Mouse (Mus musculus): Measurements from ENCODE around the gene Dedd. TPM values are rescaled to one million over a fixed set of nuclear protein-coding genes. Genes with fewer than 3 reads are reported as not detected.

Gene Dedd
- 56.6 and 57.3 TPM in 2 replicates for polyA plus RNA-seq (2015; fragmentation: Nextera tagmentation; extraction: Ambion mirVana)

GRCm38 (mm10) chr1:171328839-171329432 is at the start of gene Dedd:
Dedd (plus strand) TSS chr1:171329145.
- H3K4me1 ChIP-seq, result peaks cover 55% of the 10 kb centered on the region
- WGBS, result 0% methylated on average over 42 of the region's 48 CpGs

DNA sequence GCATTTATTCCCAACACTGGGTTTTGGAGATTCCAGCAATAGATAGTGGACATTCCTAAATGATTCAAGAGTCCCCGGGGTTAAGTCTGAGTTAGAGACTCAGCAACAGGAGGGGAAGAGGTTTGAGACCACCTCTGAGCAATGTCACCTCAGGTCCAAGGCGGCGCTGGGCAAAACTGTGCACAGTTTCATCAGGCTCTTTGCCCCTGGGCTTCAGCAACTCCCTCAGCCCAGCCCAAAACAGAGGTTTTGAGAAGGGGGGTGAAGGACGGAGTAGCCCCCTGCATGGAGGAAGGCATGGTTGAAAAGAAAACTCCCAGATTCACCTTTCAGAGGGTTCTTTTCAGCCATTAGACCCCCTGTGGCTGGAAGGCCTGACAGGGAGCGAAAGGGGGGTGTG is 49.2 kb upstream of the Dedd start:
- Histone ChIP-seq H3K4me3 (peak overlapping the region; percentile 55), H3K36me3 (peaks cover 52% of the 10 kb centered on the region), H3K27me3 (no peaks in the 10 kb centered on the region), H3K27ac (replicated peaks) (no peak overlapping the region), H3K4me2 (replicated peaks) (peak overlapping the region; percentile 80), H3K4me1 (peaks cover 25% of the 10 kb centered on the region), H3K9ac (replicated peaks) (peak overlapping the region; percentile 60; the same call in 1 of the 2 replicates), H3K9me3 (no peaks in the 10 kb centered on the region)
- 67% methylated on average over 5 of the region's 5 CpGs for WGBS
- no peak for ATAC-seq (replicated peaks)

More at GRCm38 (mm10) chr1:171328839-171329432, at the start of gene Dedd:
- peak within 1 kb of the TSS; percentile 82 for H3K4me2 ChIP-seq (replicated peaks)
- peak within 1 kb of the TSS; percentile 95 for H3K4me3 ChIP-seq
- H3K27ac ChIP-seq (replicated peaks), result peak within 1 kb of the TSS; percentile 99
- peaks cover 8% of the 10 kb centered on the region; the same call in 1 of the 2 replicates for H3K36me3 ChIP-seq
- peak; percentile 98 for ATAC-seq (replicated peaks)
- peak within 1 kb of the TSS; percentile 97 for H3K9ac ChIP-seq (replicated peaks)
- no peaks in the 10 kb centered on the region for H3K9me3 ChIP-seq
- H3K27me3 ChIP-seq, result no peaks in the 10 kb centered on the region

DNA sequence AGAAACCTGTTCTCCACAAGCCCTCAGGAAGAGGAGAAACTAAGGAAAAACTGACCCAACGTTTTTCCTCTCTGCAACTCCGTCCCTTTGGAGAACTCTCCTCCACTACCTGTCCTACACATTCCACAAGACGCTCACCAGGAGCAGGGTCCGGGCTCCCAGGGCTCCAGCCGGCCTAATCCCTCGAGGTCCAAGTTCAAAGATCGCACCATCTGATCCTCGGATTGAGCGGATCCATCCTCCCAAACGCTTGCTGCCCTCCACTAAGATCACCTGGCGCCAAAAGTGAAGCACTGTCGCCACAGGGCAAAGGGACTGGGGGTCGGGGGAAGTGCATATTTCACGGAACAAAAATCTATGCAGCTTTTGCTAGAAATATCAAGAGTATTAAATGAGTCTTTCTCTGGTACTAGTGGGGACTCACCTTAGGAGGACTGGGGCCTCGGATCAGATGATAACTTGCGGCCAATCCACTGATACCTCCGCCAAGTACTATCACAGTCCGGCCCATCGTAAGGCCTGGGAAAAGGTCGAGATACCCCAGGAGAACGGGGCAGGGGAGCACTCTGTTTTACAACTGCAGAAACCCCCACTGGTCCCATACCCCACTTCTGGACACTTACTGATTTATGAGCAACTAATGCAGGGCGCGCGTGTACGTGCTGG is 48.6 kb upstream of the Dedd start:
- peaks cover 46% of the 10 kb centered on the region for H3K36me3 ChIP-seq
- H3K4me1 ChIP-seq, result peaks cover 28% of the 10 kb centered on the region
- H3K9ac ChIP-seq (replicated peaks), result peak overlapping the region; percentile 60
- H3K9me3 ChIP-seq, result no peaks in the 10 kb centered on the region
- H3K27ac ChIP-seq (replicated peaks), result no peak overlapping the region
- H3K4me3 ChIP-seq, result peak overlapping the region; percentile 55
- 1% methylated on average over 25 of the region's 25 CpGs for WGBS
- H3K4me2 ChIP-seq (replicated peaks), result peak overlapping the region; percentile 80
- ATAC-seq (replicated peaks), result no peak; the same call in 1 of the 2 replicates
- H3K27me3 ChIP-seq, result no peaks in the 10 kb centered on the region

- Histone ChIP-seq H3K27ac (replicated peaks) (peak within 1 kb of the TSS; percentile 79), H3K4me3 (peak within 1 kb of the TSS; percentile 55), H3K9ac (replicated peaks) (peak within 1 kb of the TSS; percentile 60), H3K36me3 (peaks cover 43% of the 10 kb centered on the region), H3K27me3 (no peaks in the 10 kb centered on the region), H3K4me2 (replicated peaks) (peak within 1 kb of the TSS; percentile 80), H3K9me3 (no peaks in the 10 kb centered on the region), H3K4me1 (peaks cover 34% of the 10 kb centered on the region)
- peak; percentile 99 for ATAC-seq (replicated peaks)
- WGBS, result 0% methylated on average over 26 of the region's 26 CpGs
These were observed 47.9 kb upstream of the Dedd start, which contains the start of gene Ppox for GRCm38 (mm10) chr1:171280916-171281527. Ppox (minus strand) TSS chr1:171281186.

- Histone ChIP-seq H3K4me3 (peak overlapping the region; percentile 55), H3K4me1 (peaks cover 39% of the 10 kb centered on the region), H3K4me2 (replicated peaks) (peak overlapping the region; percentile 80), H3K9me3 (no peaks in the 10 kb centered on the region), H3K9ac (replicated peaks) (peak overlapping the region; percentile 45), H3K36me3 (peaks cover 41% of the 10 kb centered on the region), H3K27me3 (no peaks in the 10 kb centered on the region), H3K27ac (replicated peaks) (peak overlapping the region; percentile 79)
- 2% methylated on average over 10 of the region's 10 CpGs for WGBS
- ATAC-seq (replicated peaks), result peak; percentile 41
These were observed 47.4 kb upstream of the Dedd start for GRCm38 (mm10) chr1:171281528-171281923.

DNA sequence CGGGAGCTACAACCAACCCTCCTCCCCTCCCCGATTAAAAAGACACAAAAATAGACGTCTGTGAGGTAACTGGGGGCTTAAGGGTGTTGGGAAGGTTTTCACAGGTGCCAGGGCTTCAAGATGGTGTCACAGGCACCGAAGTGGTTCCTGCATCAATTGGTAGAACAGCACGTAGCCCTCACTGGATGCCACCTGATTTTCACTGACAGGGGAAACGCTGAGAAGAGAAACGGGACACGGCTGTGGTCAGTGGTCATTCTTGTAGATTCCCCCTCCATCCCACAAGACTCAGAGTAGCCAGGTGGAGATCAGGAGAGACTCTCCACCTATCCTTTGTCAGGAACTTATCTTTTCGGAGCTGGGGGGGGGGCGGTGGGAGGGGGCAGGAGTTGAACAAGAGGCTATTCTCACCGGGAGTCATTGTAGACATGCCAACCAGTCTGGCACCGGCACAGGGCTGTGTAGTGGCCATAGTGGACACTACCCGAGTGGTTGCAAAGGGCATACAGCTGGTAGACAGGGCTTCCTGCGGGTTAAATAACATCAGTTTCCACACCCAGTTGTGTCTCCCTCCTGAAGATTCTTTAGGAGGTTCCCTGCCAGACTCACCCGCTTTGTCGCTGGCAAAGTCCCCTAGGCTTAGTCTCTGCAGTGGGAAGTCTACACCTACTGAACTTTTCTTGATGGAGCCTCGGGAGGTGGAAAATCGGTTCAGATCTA is 46.7 kb upstream of the Dedd start:
- H3K27ac ChIP-seq (replicated peaks), result no peak overlapping the region
- peaks cover 46% of the 10 kb centered on the region for H3K4me1 ChIP-seq
- H3K36me3 ChIP-seq, result peaks cover 34% of the 10 kb centered on the region
- H3K9ac ChIP-seq (replicated peaks), result no peak overlapping the region
- H3K4me3 ChIP-seq, result no peak overlapping the region
- H3K27me3 ChIP-seq, result no peaks in the 10 kb centered on the region
- no peak for ATAC-seq (replicated peaks)
- no peak overlapping the region for H3K4me2 ChIP-seq (replicated peaks)
- 76% methylated on average over 18 of the region's 18 CpGs for WGBS
- H3K9me3 ChIP-seq, result no peaks in the 10 kb centered on the region

- WGBS, result 92% methylated on average over 18 of the region's 18 CpGs
- H3K4me3 ChIP-seq, result no peak overlapping the region
- ATAC-seq (replicated peaks), result no peak
- no peak overlapping the region for H3K27ac ChIP-seq (replicated peaks)
- peaks cover 24% of the 10 kb centered on the region for H3K36me3 ChIP-seq
- peaks cover 51% of the 10 kb centered on the region for H3K4me1 ChIP-seq
- no peak overlapping the region for H3K4me2 ChIP-seq (replicated peaks)
- no peaks in the 10 kb centered on the region for H3K27me3 ChIP-seq
- H3K9ac ChIP-seq (replicated peaks), result no peak overlapping the region
- H3K9me3 ChIP-seq, result no peaks in the 10 kb centered on the region
These were observed 45.5 kb upstream of the Dedd start for GRCm38 (mm10) chr1:171283188-171284160.

GRCm38 (mm10) chr1:171284491-171284890 is 44.5 kb upstream of the Dedd start:
- H3K4me3 ChIP-seq, result no peak overlapping the region
- H3K4me1 ChIP-seq, result peaks cover 48% of the 10 kb centered on the region
- WGBS, result 90% methylated on average over 15 of the region's 15 CpGs
- peaks cover 33% of the 10 kb centered on the region for H3K36me3 ChIP-seq
- no peak overlapping the region for H3K9ac ChIP-seq (replicated peaks)
- no peaks in the 10 kb centered on the region for H3K27me3 ChIP-seq
- H3K27ac ChIP-seq (replicated peaks), result no peak overlapping the region
- no peak for ATAC-seq (replicated peaks)
- H3K4me2 ChIP-seq (replicated peaks), result no peak overlapping the region
- H3K9me3 ChIP-seq, result no peaks in the 10 kb centered on the region

GRCm38 (mm10) chr1:171285096-171285892 is 43.7 kb upstream of the Dedd start:
- Histone ChIP-seq H3K36me3 (peaks cover 37% of the 10 kb centered on the region), H3K27me3 (no peaks in the 10 kb centered on the region), H3K27ac (replicated peaks) (no peak overlapping the region), H3K4me3 (no peak overlapping the region), H3K4me2 (replicated peaks) (no peak overlapping the region), H3K4me1 (peaks cover 40% of the 10 kb centered on the region), H3K9me3 (no peaks in the 10 kb centered on the region), H3K9ac (replicated peaks) (no peak overlapping the region)
- no peak for ATAC-seq (replicated peaks)
- WGBS, result 89% methylated on average over 20 of the region's 20 CpGs

- Histone ChIP-seq H3K27ac (replicated peaks) (no peak overlapping the region), H3K4me3 (peak overlapping the region; percentile 74), H3K4me2 (replicated peaks) (peak overlapping the region; percentile 52), H3K9ac (replicated peaks) (peak overlapping the region; percentile 88; the same call in 1 of the 2 replicates), H3K27me3 (no peaks in the 10 kb centered on the region), H3K4me1 (peaks cover 32% of the 10 kb centered on the region), H3K36me3 (peaks cover 37% of the 10 kb centered on the region), H3K9me3 (no peaks in the 10 kb centered on the region)
- no peak for ATAC-seq (replicated peaks)
- 87% methylated on average over 19 of the region's 19 CpGs for WGBS
These were observed 42.4 kb upstream of the Dedd start for GRCm38 (mm10) chr1:171286517-171286916.
